Mouse (Mus musculus): ENCODE data around the gene Acaa1a. TPM values are rescaled to one million over a fixed set of nuclear protein-coding genes. Genes with fewer than 3 reads are reported as not detected.
"Not testable (repeated sequence)": the region's sequence is repeated elsewhere in the genome, so short reads cannot be mapped to it uniquely, and the experiment has no call there.

Acaa1a gene
- polyA plus RNA-seq, 1 experiment = 50.9 TPM

- no peaks in the 10 kb centered on the region for H3K79me3 ChIP-seq (ENCODE audit: low read depth)
- no peak overlapping the region for H3ac ChIP-seq (ENCODE audit: control insufficient read depth, insufficient read length, low read depth)
- TF ChIP-seq MYOD1 (IDR thresholded peaks at IDR 0.05; ENCODE audit: control insufficient read depth, insufficient read length, low read depth) (no peak), USF1 (IDR thresholded peaks at IDR 0.05; ENCODE audit: low read depth) (peak; percentile 52)
- H3K27me3 ChIP-seq (ENCODE audit: control insufficient read depth, insufficient read depth, insufficient read length) = no peaks in the 10 kb centered on the region
- no peak overlapping the region for H3K4me3 ChIP-seq (ENCODE audit: insufficient read depth, poor library complexity, severe bottlenecking)
- no peaks in the 10 kb centered on the region for H3K79me2 ChIP-seq (ENCODE audit: control insufficient read depth, insufficient read depth)
- H3K36me3 ChIP-seq (ENCODE audit: control insufficient read depth, insufficient read depth) = no peaks in the 10 kb centered on the region
These were observed 28.9 kb downstream of the Acaa1a start for GRCm38 (mm10) chr9:119368367-119368766.

GRCm38 (mm10) chr9:119370770-119371169, 31.3 kb downstream of the Acaa1a start:
- H3K36me3 ChIP-seq (ENCODE audit: control insufficient read depth, insufficient read depth) = not testable (repeated sequence)

DNA sequence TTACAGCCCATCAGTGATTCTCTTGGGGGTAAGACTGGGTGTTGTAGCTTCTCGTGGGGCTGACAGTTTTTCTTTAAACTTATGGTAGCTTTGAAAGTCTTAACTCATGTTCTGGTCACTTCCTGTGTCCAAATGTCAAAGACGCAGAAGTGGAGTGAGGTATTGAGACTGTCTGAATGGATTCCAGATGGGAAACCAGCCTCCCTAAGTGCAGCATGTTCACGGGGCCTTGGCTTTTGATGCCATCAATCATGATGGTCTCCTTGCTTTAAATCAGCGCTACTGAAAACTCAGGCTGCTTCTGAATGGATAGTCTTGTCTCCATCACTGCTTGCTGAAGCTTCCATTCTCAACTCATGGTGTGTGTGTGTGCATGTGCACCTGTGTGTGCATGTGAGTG, 31.8 kb downstream of the Acaa1a start:
- Histone ChIP-seq H3ac (ENCODE audit: control insufficient read depth, insufficient read length, low read depth) (no peak overlapping the region), H3K79me2 (ENCODE audit: control insufficient read depth, insufficient read depth) (no peaks in the 10 kb centered on the region), H3K27me3 (ENCODE audit: control insufficient read depth, insufficient read depth, insufficient read length) (no peaks in the 10 kb centered on the region), H3K4me3 (ENCODE audit: insufficient read depth, poor library complexity, severe bottlenecking) (no peak overlapping the region), H3K36me3 (ENCODE audit: control insufficient read depth, insufficient read depth) (no peaks in the 10 kb centered on the region), H3K79me3 (ENCODE audit: low read depth) (no peaks in the 10 kb centered on the region)
- no peak for TF ChIP-seq CEBPB (IDR thresholded peaks at IDR 0.05; ENCODE audit: low read depth)
- TF ChIP-seq USF1 (IDR thresholded peaks at IDR 0.05; ENCODE audit: low read depth) = no peak
- no peak for TF ChIP-seq MAX (IDR thresholded peaks at IDR 0.05)
- TF ChIP-seq MYOG (IDR thresholded peaks at IDR 0.05; ENCODE audit: control insufficient read depth, extremely low read depth, insufficient read length) = no peak
- no peak for TF ChIP-seq CTCF (IDR thresholded peaks at IDR 0.05; ENCODE audit: control insufficient read depth, insufficient read depth, insufficient read length)
- no peak for TF ChIP-seq FOSL1 (IDR thresholded peaks at IDR 0.05; ENCODE audit: insufficient read depth, low read length, poor library complexity, severe bottlenecking)
- no peak for TF ChIP-seq MYOD1 (IDR thresholded peaks at IDR 0.05; ENCODE audit: control insufficient read depth, insufficient read length, low read depth)

More at GRCm38 (mm10) chr9:119370770-119371169, 31.3 kb downstream of the Acaa1a start:
- not testable (repeated sequence) for H3K79me2 ChIP-seq (ENCODE audit: control insufficient read depth, insufficient read depth); H3K4me3 ChIP-seq (ENCODE audit: insufficient read depth, poor library complexity, severe bottlenecking); H3K79me3 ChIP-seq (ENCODE audit: low read depth); H3ac ChIP-seq (ENCODE audit: control insufficient read depth, insufficient read length, low read depth); H3K27me3 ChIP-seq (ENCODE audit: control insufficient read depth, insufficient read depth, insufficient read length)

DNA sequence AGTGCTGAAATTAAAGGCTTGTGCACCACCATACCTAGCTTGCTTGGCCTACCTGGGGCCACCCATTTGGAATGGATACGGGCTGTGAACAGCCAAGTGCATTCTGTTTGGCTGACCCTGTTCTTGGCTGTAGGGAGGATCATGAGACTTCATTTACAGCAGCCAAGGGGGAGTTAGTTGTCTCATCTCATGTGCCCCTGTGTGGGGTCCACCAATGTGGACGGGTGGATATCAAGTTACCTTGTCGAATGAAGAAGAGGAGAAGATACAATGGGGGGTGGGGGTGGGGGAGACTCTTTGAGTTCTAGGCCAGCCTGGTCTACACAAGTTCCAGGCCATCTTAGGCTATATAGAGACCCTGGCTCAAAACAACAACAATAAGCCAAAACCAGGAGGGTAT, 35.5 kb downstream of the Acaa1a start:
- TF ChIP-seq MAX (IDR thresholded peaks at IDR 0.05) (no peak), USF1 (IDR thresholded peaks at IDR 0.05; ENCODE audit: low read depth) (no peak), CTCF (IDR thresholded peaks at IDR 0.05; ENCODE audit: control insufficient read depth, insufficient read depth, insufficient read length) (no peak), MYOD1 (IDR thresholded peaks at IDR 0.05; ENCODE audit: control insufficient read depth, insufficient read length, low read depth) (no peak), FOSL1 (IDR thresholded peaks at IDR 0.05; ENCODE audit: insufficient read depth, low read length, poor library complexity, severe bottlenecking) (no peak), MYOG (IDR thresholded peaks at IDR 0.05; ENCODE audit: control insufficient read depth, extremely low read depth, insufficient read length) (no peak), CEBPB (IDR thresholded peaks at IDR 0.05; ENCODE audit: low read depth) (no peak)
- Histone ChIP-seq H3K27me3 (ENCODE audit: control insufficient read depth, insufficient read depth, insufficient read length) (no peaks in the 10 kb centered on the region), H3K36me3 (ENCODE audit: control insufficient read depth, insufficient read depth) (no peaks in the 10 kb centered on the region), H3K79me2 (ENCODE audit: control insufficient read depth, insufficient read depth) (no peaks in the 10 kb centered on the region), H3K79me3 (ENCODE audit: low read depth) (no peaks in the 10 kb centered on the region), H3K4me3 (ENCODE audit: insufficient read depth, poor library complexity, severe bottlenecking) (no peak overlapping the region), H3ac (ENCODE audit: control insufficient read depth, insufficient read length, low read depth) (no peak overlapping the region)

DNA sequence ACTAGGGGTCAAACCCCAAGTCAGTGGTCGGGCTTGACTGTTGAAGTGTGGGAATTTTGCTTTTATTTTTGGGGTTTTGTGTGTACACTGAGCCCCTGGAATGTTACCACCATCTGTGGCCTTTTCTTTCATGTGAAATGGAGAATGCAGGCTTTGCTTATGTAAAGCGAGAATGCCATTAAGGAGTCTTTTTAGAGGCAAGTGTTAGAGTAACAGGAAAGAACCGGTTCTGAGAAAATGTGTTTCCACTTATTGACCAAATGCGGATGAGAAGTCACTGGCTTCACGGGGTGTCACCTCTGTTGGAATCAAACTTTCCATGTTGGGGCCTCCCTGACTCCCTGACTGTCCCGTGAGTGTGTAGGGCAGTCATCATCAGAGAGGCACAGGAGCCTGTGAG, 36.1 kb downstream of the Acaa1a start:
- no peaks in the 10 kb centered on the region for H3K27me3 ChIP-seq (ENCODE audit: control insufficient read depth, insufficient read depth, insufficient read length)
- no peaks in the 10 kb centered on the region for H3K79me3 ChIP-seq (ENCODE audit: low read depth)
- H3K4me3 ChIP-seq (ENCODE audit: insufficient read depth, poor library complexity, severe bottlenecking) = no peak overlapping the region
- no peak overlapping the region for H3ac ChIP-seq (ENCODE audit: control insufficient read depth, insufficient read length, low read depth)
- no peaks in the 10 kb centered on the region for H3K79me2 ChIP-seq (ENCODE audit: control insufficient read depth, insufficient read depth)
- TF ChIP-seq MYOG (IDR thresholded peaks at IDR 0.05; ENCODE audit: control insufficient read depth, extremely low read depth, insufficient read length) (no peak), MYOD1 (IDR thresholded peaks at IDR 0.05; ENCODE audit: control insufficient read depth, insufficient read length, low read depth) (no peak), MAX (IDR thresholded peaks at IDR 0.05) (no peak), FOSL1 (IDR thresholded peaks at IDR 0.05; ENCODE audit: insufficient read depth, low read length, poor library complexity, severe bottlenecking) (no peak), CEBPB (IDR thresholded peaks at IDR 0.05; ENCODE audit: low read depth) (no peak), USF1 (IDR thresholded peaks at IDR 0.05; ENCODE audit: low read depth) (no peak)
- H3K36me3 ChIP-seq (ENCODE audit: control insufficient read depth, insufficient read depth) = no peaks in the 10 kb centered on the region

DNA sequence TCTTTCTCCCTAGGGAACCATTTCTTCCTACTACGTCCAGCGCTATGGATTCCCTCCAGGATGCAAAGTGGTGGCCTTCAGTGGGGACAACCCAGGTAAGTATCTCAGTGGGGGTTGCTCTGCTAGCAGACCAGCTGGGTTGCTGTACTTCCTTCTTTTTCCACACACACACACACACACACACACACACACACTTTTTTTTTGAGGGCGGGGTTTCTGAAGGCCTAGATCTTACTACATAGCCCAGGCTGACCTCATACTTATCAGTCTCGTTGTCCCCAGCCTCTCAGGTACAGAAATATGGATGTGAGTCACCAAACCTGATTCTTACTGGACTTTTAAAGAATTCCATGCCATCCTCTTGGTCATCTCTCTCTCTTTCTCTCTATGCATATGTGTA, 38.8 kb downstream of the Acaa1a start:
- Histone ChIP-seq H3K79me2 (ENCODE audit: control insufficient read depth, insufficient read depth) (no peaks in the 10 kb centered on the region), H3ac (ENCODE audit: control insufficient read depth, insufficient read length, low read depth) (no peak overlapping the region), H3K36me3 (ENCODE audit: control insufficient read depth, insufficient read depth) (no peaks in the 10 kb centered on the region), H3K79me3 (ENCODE audit: low read depth) (no peaks in the 10 kb centered on the region), H3K4me3 (ENCODE audit: insufficient read depth, poor library complexity, severe bottlenecking) (no peak overlapping the region), H3K27me3 (ENCODE audit: control insufficient read depth, insufficient read depth, insufficient read length) (no peaks in the 10 kb centered on the region)
- no peak for TF ChIP-seq MYOD1 (IDR thresholded peaks at IDR 0.05; ENCODE audit: control insufficient read depth, insufficient read length, low read depth)
- TF ChIP-seq FOSL1 (IDR thresholded peaks at IDR 0.05; ENCODE audit: insufficient read depth, low read length, poor library complexity, severe bottlenecking) = no peak
- TF ChIP-seq CEBPB (IDR thresholded peaks at IDR 0.05; ENCODE audit: low read depth) = no peak
- TF ChIP-seq USF1 (IDR thresholded peaks at IDR 0.05; ENCODE audit: low read depth) = no peak
- TF ChIP-seq MYOG (IDR thresholded peaks at IDR 0.05; ENCODE audit: control insufficient read depth, extremely low read depth, insufficient read length) = no peak
- no peak for TF ChIP-seq CTCF (IDR thresholded peaks at IDR 0.05; ENCODE audit: control insufficient read depth, insufficient read depth, insufficient read length)
- TF ChIP-seq MAX (IDR thresholded peaks at IDR 0.05) = no peak
